Mouse (Mus musculus) bone marrow macrophage, adult 2 months (primary cell): ENCODE measurements around the gene Dnm1.

Source experiments
- CTCF ChIP-seq: IDR thresholded peaks from 2 replicates; pipeline ENCODE4 v1.5.1; 2012; ENCODE audit warnings: low read depth, mild to moderate bottlenecking, low read length, moderate library complexity
- POLR2A ChIP-seq: IDR thresholded peaks from 2 replicates; pipeline ENCODE4 v1.6.1; 2012; ENCODE audit warnings: mild to moderate bottlenecking, low read depth, low read length, borderline replicate concordance

DNA sequence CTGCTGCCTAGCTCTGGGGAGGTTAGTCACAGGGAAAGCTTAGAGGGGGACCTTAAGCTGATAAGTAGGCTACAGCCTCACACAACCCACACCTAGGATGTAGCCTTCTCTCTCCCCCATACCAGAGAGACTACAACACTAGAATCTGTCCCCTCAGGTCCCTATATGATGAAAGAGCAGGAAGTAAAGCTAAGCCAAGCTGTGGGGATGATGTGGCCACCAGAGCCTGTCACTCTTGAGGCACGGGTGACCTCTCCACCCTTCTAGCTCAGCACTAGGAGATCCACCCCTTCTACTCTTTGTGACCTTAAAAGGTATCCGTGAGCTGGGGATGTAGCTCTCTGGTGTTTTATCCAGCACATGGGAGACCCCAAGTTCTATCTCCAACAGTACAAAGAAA is 36.0 kb upstream of the Dnm1 start:
- TF ChIP-seq POLR2A (no peak), CTCF (no peak)
